Mouse (Mus musculus) limb, embryonic 11.5 days (tissue): ENCODE results near the gene Pou2f3. TPM values are rescaled to one million over a fixed set of nuclear protein-coding genes. Genes with fewer than 3 reads are reported as not detected.
A peak's percentile ranks its signal among the peaks of the same experiment; 100 is the strongest.

Source experiments
- ATAC-seq: fragments of 200-750 bp; cut with Nextera tagmentation; 2 replicates; pipeline ENCODE4 v1.8.0; 2017; ENCODE audit warnings: low read depth; ENCODE audit not compliant: insufficient number of reproducible peaks, low FRiP score, low TSS enrichment
- DNase-seq: peaks from one replicate; pipeline ENCODE4 v3.0.0-alpha.2; 2015; ENCODE audit warnings: low spot score
- H3K27ac ChIP-seq: fragments of 300-500 bp; sonication (generic); replicated peaks from 2 replicates; pipeline ENCODE4 v1.5.1; 2014; ENCODE audit warnings: low read depth, mild to moderate bottlenecking, low read length
- H3K27me3 ChIP-seq: fragments of 300-500 bp; sonication (generic); 2 replicates; pipeline ENCODE4 v1.6.1; 2014; ENCODE audit warnings: mild to moderate bottlenecking, low read length, mixed read lengths; ENCODE audit not compliant: control insufficient read depth, insufficient read depth
- H3K36me3 ChIP-seq: fragments of 300-500 bp; sonication (generic); 2 replicates; pipeline ENCODE4 v1.6.1; 2014; ENCODE audit warnings: mild to moderate bottlenecking, low read length, moderate library complexity, mixed read lengths; ENCODE audit not compliant: control insufficient read depth, insufficient read depth
- H3K4me1 ChIP-seq: fragments of 300-500 bp; sonication (generic); 2 replicates; pipeline ENCODE4 v1.6.1; 2014; ENCODE audit warnings: low read length, mixed read lengths; ENCODE audit not compliant: control insufficient read depth, insufficient read depth
- H3K4me2 ChIP-seq: fragments of 300-500 bp; sonication (generic); 2 replicates; pipeline ENCODE4 v1.6.1; 2014; ENCODE audit warnings: low read depth, mild to moderate bottlenecking, moderate library complexity; ENCODE audit not compliant: severe bottlenecking
- H3K4me3 ChIP-seq: fragments of 300-500 bp; sonication (generic); 2 replicates; pipeline ENCODE4 v1.5.1; 2014; ENCODE audit warnings: low read depth, low read length
- H3K9ac ChIP-seq: fragments of 300-500 bp; sonication (generic); 2 replicates; pipeline ENCODE4 v1.6.1; 2014; ENCODE audit warnings: mild to moderate bottlenecking, low read length
- H3K9me3 ChIP-seq: fragments of 300-500 bp; sonication (generic); 2 replicates; pipeline ENCODE4 v1.6.1; 2016; ENCODE audit warnings: low read length; ENCODE audit not compliant: control insufficient read depth
- WGBS: fragments of 180-500 bp; shearing (Covaris S2); extraction: QIAGEN DNeasy Blood & Tissue Kit; methylation state at CpG from one replicate; pipeline ENCODE4 v1.1.7; 2014; 5-methylcytosine and 5-hydroxymethylcytosine counted together
- polyA plus RNA-seq: library from polyadenylated mRNA; unstranded; fragments of >200 nt; fragmentation: Nextera tagmentation; extraction: Ambion mirVana; gene quantifications from 2 replicates; pipeline ENCODE4 v1.2.1, GENCODE M21; 2014

Gene Pou2f3
- polyA plus RNA-seq, 1 experiment from 2014 or later, result not detected

DNA sequence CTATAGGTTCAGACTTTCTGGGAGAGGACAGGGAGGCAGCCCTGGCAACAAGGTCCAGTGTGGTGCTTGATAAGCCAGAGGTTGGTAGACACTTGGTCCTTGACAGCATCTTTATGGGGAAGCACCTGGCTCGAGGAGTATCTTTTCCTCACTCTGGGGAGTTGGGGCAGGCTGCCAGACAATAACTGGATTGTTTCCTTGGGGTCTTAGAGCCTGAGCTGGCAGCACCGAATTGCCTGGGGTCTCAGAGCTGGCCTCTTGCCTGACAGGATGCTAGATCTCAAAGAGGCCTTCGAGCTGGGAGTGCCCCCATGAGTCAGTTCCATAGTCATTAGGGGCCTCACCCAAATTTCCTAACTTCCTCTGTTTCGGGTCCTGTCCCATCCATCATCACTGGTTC is 31.1 kb upstream of the Pou2f3 start:
- peaks cover 33% of the 10 kb centered on the region for H3K4me1 ChIP-seq
- peaks cover 3% of the 10 kb centered on the region; the same call in 1 of the 2 replicates for H3K36me3 ChIP-seq
- H3K9me3 ChIP-seq, result no peaks in the 10 kb centered on the region
- WGBS, result 51% methylated on average over 4 of the region's 4 CpGs
- no peak overlapping the region for H3K4me2 ChIP-seq
- H3K9ac ChIP-seq, result no peak overlapping the region
- DNase-seq (no peak), ATAC-seq (no peak)
- no peak overlapping the region for H3K27ac ChIP-seq
- no peaks in the 10 kb centered on the region for H3K27me3 ChIP-seq
- no peak overlapping the region for H3K4me3 ChIP-seq

GRCm38 (mm10) chr9:43240594-43240900 is 30.4 kb upstream of the Pou2f3 start:
- H3K9ac ChIP-seq, result peak overlapping the region; percentile 54
- H3K27me3 ChIP-seq, result no peaks in the 10 kb centered on the region
- peak overlapping the region; percentile 95 for H3K27ac ChIP-seq
- DNase-seq (no peak), ATAC-seq (no peak)
- 23% methylated on average over 2 of the region's 2 CpGs for WGBS
- H3K4me1 ChIP-seq, result peaks cover 33% of the 10 kb centered on the region
- no peak overlapping the region; the same call in 1 of the 2 replicates for H3K4me3 ChIP-seq
- H3K4me2 ChIP-seq, result peak overlapping the region; percentile 82
- H3K9me3 ChIP-seq, result no peaks in the 10 kb centered on the region
- peaks cover 6% of the 10 kb centered on the region; the same call in 1 of the 2 replicates for H3K36me3 ChIP-seq

DNA sequence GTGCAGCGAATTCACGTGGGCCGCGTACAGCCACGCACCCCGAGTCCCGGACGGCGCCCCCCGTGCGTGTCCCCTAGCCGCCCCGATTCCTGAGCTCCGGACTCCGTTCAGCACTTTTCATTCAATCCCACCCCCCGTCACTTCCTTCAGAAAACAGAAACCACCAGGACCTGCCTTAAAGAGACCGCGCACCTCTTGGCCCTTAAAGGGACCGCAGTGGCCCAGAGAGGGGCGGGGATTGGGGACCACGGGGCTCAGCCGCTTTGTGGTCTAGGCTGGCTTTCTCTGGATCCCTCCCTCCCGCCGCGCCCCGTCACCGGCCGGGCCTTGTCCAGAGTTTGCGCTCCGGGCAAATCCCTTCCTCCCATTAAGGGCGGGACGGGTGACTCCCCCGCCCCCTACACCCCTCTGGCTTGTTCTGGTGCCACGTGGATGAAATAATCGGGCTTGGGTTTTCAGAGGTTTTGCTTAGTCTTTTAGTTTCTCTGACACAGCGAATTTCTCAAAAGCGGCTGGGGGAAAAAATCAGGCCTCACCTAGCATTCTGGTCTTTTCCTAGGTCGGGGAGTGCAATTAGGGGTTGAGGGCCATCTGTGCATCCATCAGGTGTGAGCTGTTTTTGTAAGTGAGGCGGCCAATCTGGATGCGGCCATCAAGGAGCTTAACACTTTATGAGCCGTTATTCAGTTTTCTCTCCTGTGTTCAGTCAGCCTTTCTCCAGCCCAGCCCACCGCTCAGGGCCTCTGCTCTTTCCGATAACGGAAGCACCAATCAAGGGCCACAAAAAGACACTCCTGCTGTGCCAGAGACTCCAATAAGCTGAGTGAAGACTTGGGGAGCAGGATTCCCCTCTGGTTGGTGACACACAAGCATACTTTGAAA is 29.8 kb upstream of the Pou2f3 start, which contains the start of gene Oaf:
TSS of gene Oaf (minus strand) at position 200 of the 882 bp plus-strand sequence.
- peaks cover 6% of the 10 kb centered on the region; the same call in 1 of the 2 replicates for H3K36me3 ChIP-seq
- H3K4me1 ChIP-seq, result peaks cover 35% of the 10 kb centered on the region
- H3K4me2 ChIP-seq, result peak within 1 kb of the TSS; percentile 82
- H3K4me3 ChIP-seq, result peak within 1 kb of the TSS; percentile 95
- peak within 1 kb of the TSS; percentile 87 for H3K9ac ChIP-seq
- H3K27ac ChIP-seq, result peak within 1 kb of the TSS; percentile 95
- no peaks in the 10 kb centered on the region for H3K27me3 ChIP-seq
- DNase-seq, result peak; percentile 97
- under 1% methylated on average over 44 of the region's 44 CpGs for WGBS
- peak; percentile 95 for ATAC-seq
- H3K9me3 ChIP-seq, result no peaks in the 10 kb centered on the region

GRCm38 (mm10) chr9:43238631-43239545 is 28.7 kb upstream of the Pou2f3 start:
- H3K27ac ChIP-seq, result peak overlapping the region; percentile 95
- H3K36me3 ChIP-seq, result peaks cover 6% of the 10 kb centered on the region; the same call in 1 of the 2 replicates
- peak overlapping the region; percentile 95 for H3K4me3 ChIP-seq
- under 1% methylated on average over 40 of the region's 51 CpGs for WGBS
- H3K4me2 ChIP-seq, result peak overlapping the region; percentile 82
- H3K9ac ChIP-seq, result peak overlapping the region; percentile 87
- ATAC-seq (0 out of 2 replicates have a peak, but pooled peaks have one; percentile 8), DNase-seq (peak; percentile 44)
- no peaks in the 10 kb centered on the region for H3K9me3 ChIP-seq
- H3K4me1 ChIP-seq, result peaks cover 35% of the 10 kb centered on the region
- H3K27me3 ChIP-seq, result no peaks in the 10 kb centered on the region

DNA sequence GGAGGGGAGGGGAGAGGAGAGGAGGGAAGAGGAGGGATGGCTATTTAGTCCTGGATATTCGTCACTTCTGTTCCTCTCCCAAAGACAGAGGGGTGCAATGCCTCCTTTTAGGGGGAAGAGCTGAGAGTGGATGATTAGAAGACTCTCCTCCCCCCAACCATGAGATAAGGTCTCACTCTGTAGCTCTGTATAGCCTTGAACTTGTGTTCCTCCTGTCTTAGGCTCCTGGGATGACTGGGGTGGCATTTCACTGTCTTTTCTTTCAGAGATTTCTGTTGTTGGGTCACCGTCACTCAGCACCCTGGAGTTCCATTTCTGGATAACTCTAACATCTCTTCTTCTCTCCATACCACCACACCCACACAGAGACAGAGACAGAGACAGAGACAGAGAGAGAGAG is 28.0 kb upstream of the Pou2f3 start:
- Histone ChIP-seq H3K9me3 (no peaks in the 10 kb centered on the region), H3K36me3 (peaks cover 8% of the 10 kb centered on the region; the same call in 1 of the 2 replicates), H3K4me2 (peak overlapping the region; percentile 82), H3K27ac (no peak overlapping the region), H3K4me1 (peaks cover 32% of the 10 kb centered on the region), H3K4me3 (peak overlapping the region; percentile 95), H3K27me3 (no peaks in the 10 kb centered on the region), H3K9ac (peak overlapping the region; percentile 87)
- WGBS, result 31% methylated on average over 2 of the region's 2 CpGs
- ATAC-seq (no peak), DNase-seq (no peak)

- 36% methylated on average over 7 of the region's 7 CpGs for WGBS
- peaks cover 38% of the 10 kb centered on the region for H3K4me1 ChIP-seq
Observed at GRCm38 (mm10) chr9:43237111-43237775, 27.1 kb upstream of the Pou2f3 start.

DNA sequence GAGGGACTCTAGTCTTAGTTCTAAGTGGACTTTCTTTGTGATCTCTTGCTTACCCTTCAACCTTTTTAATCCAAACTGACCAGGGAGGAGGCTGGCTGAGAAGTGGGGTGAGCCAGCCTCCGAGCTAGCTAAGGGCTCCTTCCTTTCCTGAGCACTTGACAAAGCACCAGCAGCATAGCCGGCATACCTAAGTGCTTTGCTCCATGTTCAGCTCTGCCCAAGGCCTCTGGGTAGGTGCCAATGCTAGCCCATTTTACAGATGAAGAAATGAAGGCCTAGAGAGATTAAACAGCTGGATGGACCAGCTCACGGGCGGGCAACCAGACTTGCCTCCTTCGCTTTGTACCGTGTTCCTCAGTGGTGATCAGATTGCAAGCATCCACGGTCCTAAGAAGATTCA is 26.4 kb upstream of the Pou2f3 start:
- H3K27me3 ChIP-seq, result no peaks in the 10 kb centered on the region
- peaks cover 44% of the 10 kb centered on the region for H3K4me1 ChIP-seq
- 93% methylated on average over 7 of the region's 7 CpGs for WGBS
- DNase-seq (no peak), ATAC-seq (no peak)
- no peak overlapping the region for H3K27ac ChIP-seq
- no peak overlapping the region for H3K4me3 ChIP-seq
- H3K9me3 ChIP-seq, result no peaks in the 10 kb centered on the region
- no peak overlapping the region for H3K9ac ChIP-seq
- peaks cover 9% of the 10 kb centered on the region; the same call in 1 of the 2 replicates for H3K36me3 ChIP-seq
- H3K4me2 ChIP-seq, result peak overlapping the region; percentile 82

More at GRCm38 (mm10) chr9:43237111-43237775, 27.1 kb upstream of the Pou2f3 start:
- Histone ChIP-seq H3K4me3 (peak overlapping the region; percentile 95), H3K36me3 (peaks cover 9% of the 10 kb centered on the region; the same call in 1 of the 2 replicates), H3K4me2 (peak overlapping the region; percentile 82), H3K9ac (no peak overlapping the region; the same call in 1 of the 2 replicates), H3K9me3 (no peaks in the 10 kb centered on the region), H3K27ac (no peak overlapping the region), H3K27me3 (no peaks in the 10 kb centered on the region)
- ATAC-seq (no peak), DNase-seq (no peak)
